Mouse (Mus musculus) adrenal gland, adult 18-20 months (tissue): ENCODE results near the gene Abcb11. TPM values are rescaled to one million over a fixed set of nuclear protein-coding genes. Genes with fewer than 3 reads are reported as not detected.

Experiments used
- DNase-seq, 2 experiments: peaks; one replicate each; pipeline ENCODE4 v3.0.0; 2021 to 2022; ENCODE audit warnings: low spot score in 2 of 2
- total RNA-seq, 2 experiments: library from RNA; stranded (reverse); gene quantifications; 1 replicate in 1 of 2; 2 replicates in 1 of 2; pipeline ENCODE4 v1.2.3; 2021

The Abcb11 gene
- total RNA-seq, 2 experiments from 2014 or later, result not detected

DNA sequence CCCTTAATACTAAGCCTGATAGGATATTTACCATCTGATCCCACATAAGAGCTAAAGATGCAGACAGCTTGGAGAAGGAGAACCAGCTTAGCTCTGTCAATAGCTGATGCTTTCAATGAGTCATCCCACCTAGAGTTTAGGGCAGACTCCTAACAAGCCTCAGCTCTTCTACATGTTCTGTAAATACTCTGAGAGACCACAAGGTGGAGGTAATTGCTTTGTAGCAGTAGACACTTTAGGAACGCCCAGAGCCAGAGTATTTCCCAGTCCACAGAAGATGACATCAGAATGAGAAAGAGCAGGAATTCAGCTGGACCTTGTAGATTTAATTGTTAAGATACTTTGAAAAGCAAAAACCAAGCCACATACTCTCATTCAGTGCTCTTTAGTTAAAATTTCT lies 66.5 kb downstream of the Abcb11 start:
- no peak for DNase-seq

DNA sequence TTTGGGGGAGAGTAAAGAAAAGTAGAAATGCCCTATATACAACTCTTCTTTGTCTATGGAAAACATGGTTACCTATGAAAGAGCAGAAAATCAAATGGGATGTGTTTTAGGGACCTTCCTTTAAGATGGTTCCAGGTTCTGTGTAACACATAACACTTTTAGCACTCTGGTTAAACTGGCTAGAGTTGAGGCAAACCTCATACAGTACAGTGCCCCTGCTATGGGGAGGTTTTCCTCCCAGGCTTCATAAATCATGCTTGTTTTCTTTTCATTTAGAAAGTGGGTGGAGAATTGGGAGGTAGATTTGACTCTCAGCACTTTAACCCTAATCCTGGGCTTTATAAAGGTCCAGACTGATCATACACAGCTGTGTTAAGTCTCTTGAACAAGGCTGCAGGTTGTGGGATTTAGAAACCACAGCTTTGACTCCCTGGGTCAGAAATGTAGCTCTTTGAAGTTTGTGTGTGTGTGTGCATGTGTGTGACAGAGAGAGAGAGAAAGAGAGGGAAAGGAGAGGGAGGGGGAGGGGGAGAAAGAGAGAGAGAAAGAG lies 78.3 kb downstream of the Abcb11 start:
- no peak for DNase-seq

DNA sequence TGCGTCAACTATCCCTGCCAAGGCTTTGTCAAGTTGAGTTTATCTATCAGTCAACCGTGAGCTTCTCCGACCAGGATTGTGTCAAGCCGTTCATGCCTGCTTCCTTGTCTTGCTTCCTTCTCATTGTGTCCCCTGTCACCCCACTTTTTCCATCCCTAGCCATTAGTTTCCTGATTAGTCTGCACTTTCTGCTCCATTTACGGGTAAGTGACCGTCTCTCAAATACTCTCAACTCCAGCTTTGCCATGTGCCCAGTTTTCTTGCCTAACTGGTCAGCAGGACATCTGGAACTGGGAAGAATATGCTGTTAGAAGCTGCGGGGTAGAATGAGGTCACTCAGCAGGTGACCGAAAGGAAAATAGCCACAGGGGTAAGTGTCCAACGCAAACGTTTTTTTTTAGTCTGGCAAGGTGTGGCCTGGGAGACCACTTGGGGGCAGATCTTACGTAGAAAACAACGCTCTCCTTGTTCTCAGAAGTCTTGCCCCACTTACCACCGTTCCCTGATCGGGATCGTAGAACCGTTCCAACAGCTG lies 94.1 kb downstream of the Abcb11 start:
- no peak for DNase-seq

DNA sequence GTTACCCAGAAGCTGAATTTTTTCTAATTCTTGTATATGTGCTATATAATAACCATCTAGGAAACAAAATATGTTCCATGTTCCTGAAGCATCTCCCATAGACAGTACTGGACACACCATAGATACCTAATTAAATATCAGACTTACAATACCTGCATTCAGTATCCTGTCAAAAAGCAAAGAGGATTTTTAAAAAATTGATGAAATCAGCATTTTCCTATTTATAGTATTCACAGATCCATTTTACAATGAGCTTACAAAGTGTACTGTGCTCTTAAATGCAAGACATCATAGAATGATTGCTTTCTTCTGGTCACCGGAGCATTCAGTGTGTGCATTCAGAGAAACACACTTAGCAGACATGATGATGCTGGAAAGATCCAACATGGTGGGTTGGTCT lies 95.3 kb downstream of the Abcb11 start:
- no peak for DNase-seq

DNA sequence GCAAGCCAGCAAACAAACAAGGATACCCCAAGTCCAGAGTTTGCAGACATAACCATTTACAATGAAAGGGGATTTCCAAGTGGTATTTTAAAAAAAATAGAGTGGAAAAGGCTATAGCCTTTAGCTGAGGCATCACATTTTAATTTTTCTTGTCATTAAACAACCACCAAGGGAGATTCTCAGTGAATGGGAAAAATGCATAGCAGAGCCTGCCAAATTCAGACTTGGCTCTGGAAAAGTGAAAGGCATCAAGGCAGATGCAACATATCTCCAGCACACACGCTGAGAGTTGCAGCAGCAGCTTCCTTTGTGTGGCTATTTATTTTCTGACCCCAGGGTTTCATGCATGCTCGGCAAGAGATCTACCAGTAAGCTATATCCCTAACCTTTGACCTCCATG lies 97.5 kb downstream of the Abcb11 start:
- no peak for DNase-seq

DNA sequence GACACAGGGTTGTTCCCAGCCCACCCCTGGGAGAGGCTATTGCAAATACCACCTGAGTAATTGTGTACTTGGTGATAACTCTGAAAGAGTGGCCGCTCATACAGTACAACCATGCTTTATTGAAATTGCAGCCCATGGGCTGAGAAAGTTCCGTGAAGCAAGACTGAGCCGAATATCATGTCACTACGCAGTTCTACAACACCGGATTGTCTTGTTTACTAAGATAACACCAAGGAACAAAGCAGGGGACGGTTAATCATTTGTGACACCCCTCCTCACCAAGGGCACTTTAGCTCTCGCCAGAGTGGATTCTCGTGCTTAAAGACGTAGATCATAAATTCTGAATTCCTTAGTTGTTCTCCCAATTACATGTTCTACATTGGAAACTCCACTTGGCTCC lies 103.1 kb downstream of the Abcb11 start:
- DNase-seq, result no peak

DNA sequence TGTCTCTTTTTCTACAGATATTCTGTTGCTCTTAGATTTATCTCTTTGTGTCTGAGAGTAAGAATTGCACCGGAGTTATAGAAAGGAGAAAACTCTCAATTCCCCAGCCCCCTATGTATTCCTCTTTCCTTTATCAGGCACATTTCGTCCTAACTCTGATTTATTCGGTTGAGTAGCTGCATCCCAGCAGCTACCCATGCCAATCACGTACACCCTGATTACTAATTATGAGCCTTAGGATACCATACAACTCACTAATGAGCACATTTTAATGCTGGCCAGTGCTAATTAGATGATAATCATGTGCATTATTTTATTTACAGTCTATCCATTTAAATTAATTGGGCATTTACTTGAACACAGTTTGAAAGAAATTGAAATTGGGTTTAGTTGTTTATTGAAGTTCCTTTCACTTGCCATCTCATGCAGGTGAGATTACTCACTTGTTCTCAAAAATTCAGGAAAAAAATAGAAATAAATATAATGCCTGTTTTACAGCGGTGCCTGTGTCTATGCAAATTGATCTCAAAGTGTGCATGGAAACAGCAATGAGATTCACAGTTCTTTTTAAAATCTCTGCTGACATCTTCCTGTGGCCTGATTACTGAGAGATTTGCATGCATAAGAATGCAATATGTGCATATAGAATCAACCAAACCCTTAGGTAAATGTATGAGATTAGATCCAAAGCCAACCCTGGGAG lies 107.3 kb downstream of the Abcb11 start:
- no peak for DNase-seq

DNA sequence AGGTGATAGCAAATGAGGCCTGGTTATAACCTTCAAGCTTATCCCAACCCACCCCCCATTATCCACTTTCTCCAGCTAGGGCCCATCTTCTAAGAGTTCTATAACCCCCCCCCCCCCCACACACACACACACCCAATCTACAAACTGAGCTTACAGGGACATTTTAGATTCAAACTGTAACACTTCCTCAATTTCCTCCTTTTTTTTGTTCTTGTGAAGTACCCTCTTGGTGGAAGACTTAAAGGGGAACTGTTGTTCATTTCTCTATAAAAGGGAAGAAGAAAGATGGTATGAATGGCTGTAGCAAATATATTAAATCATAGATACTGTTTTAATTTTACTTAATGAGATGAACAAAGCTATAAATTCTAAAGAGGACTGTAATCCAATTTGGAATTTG lies 110.3 kb downstream of the Abcb11 start:
- no peak for DNase-seq

DNA sequence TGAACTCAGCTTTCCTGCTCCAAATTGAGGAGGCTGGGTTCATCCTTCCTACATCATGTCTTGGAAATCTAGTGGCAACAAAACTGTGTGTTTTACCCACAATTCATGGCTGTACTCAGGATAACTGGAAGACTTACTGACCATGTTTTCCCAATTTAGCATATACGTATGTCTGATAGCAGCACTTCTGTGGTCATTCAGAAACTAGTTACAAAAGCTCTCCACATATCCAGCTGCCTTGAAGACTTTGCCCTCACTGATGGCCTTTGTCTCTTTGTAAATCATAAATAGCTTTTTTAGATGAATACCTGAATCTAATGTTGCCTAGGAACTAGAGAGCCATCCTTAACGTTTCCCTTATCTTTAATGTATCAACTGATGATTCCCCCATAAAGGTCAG lies 112.3 kb downstream of the Abcb11 start:
- no peak for DNase-seq

DNA sequence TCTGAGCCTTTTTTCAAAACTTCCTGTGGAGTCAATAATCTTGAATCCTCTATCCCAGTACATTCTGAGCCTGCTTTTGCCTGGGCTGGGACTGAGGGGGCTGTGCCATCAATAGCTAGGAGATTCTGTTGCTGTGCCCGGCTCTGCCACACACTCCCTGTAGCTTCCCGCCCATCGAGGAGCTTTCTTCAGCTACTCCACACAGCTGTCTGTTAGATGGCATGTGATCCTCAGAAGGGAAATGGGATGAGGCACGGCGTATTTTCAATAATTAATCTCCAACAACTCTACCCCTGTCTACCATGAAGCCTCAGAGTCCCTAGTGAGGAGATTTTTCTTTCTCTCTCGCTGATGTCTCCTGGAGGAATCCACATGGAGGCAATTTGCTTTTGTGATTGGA lies 113.8 kb downstream of the Abcb11 start:
- DNase-seq, result no peak

DNA sequence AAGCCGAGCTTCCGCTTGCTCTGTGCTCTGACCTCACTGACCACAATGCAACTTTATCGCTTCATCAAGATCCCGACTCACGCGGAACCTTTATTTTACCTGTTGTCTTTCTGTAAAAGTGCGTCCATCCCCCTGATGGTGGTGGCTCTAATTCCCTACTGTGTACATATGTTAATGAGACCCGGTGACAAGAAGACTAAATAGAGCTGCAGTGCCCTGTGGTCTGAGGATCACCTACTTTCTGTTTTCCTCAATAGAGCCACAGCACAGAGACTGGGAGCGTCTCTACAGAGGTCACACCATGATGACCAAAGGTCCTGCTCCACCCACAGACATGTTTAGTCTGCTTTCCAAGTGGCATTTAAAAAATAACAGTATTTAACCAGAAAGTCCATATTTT lies 115.5 kb downstream of the Abcb11 start:
- no peak for DNase-seq

DNA sequence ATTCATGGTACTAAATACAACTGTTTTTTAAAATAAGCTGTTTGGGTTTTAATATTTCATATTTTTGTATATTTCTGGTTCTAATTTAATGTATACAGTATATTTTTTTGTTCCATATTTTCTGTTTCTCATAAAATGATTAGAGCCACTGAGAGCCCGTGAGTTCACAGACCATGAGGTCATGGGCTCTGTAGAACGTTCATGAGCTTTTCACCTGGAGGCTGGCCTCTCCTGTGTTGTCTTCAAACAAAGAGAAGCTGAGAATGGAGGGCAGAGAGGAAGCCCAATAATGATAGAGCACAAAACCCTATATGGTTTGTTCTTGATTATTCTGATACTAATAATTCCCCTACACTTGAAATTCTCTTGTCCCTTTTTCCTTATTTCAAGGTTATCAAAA lies 117.7 kb downstream of the Abcb11 start:
- DNase-seq, result no peak

DNA sequence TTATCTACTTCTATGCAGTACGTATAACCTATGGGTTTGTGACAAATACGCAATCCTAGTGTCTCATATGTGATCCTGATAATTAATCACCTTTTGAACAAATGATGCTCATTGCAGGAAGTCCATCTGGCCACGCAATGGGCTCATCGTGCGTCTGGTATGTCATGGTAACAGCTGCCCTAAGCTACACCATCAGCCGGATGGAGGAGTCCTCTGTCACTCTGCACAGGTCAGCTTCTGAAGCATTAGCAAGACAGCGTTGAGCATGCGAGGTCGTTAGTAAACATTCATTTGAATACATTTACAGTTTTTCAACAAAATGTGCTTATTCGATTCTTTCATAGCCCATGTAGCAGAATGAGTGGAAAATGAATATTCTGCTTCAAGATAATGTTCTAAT lies 119.6 kb downstream of the Abcb11 start:
- no peak for DNase-seq

DNA sequence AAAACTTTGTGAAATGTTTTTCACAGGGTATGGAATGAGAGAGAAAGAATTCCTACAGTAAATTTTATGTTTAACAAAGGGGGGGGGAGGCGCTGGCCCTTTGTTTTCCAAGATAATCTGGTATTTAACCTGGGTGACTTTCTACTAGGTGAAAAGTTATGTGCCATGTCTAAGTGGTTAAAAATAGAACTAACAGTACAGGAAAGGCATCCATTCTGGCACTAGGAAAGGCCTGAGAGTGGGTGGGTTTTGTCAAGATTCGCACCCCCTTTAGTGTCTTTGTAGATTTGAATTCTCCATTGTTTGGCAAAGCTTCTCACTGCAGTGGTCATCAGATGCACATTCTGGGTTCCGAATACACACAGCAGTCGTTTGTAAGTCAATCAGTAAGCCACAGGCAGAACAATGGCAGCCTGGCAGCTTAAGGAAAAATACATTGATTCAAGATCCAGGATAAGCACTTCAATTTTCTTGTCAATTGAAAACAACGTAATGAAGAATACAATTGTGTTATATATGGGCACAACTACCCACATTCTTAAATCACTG lies 120.5 kb downstream of the Abcb11 start:
- DNase-seq, result no peak

DNA sequence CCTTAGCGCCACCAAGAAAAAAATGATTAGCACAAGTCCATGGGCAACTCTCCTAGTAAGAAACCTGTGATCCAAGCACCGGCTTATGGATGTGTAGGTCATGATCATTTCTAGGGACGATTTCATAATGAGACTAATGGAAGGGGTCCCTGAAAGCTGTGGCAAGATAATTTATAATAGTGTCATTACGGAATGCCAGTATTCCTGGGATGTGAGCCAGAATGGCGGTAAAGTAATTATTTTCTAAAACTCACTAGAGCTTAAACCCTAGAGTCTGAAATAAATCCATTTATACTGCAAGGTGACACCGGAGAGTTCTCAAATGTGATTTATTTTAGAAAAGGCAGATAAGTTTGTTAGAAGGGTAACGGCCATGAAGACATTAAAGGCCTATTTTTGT lies 127.2 kb downstream of the Abcb11 start:
- no peak for DNase-seq

DNA sequence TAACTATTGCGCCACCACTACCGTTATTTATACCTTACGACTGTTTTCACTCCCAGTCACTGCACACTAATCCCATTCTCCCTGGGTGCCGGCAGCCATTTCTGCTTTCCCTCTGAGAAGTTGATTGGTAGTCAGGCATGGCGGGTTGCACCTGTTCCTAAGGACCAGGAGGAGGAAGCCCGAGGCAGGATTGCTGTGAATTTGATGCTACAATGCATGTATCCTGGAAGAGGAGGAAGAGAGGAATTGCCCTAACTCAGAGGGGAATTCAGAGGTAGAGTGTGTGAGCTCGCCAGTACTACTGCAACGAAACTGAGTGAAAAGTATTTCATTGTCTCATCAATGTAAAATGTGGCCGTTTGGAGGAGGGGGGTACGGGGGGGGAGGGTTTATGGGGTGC lies 129.8 kb downstream of the Abcb11 start:
- no peak for DNase-seq

DNA sequence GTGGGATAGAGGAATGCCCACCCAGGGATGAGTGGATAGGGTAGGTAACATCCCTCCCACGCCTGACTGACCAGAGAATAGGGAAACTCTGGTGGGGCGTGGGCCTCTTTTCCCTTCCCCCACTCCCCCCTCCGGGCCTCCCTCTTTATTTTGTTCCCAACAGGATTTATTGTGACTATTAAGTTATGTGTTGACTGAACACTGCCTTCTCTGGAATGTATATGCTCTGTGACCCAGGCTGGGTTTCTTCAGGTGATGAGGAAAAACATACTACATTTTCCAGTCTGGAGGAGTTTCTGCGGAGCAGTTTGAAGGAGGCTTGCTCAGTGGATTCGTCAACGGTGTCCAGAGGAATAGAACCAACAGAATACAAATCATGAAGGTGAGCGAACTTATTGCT lies 131.6 kb downstream of the Abcb11 start, which contains the start of gene G6pc2:
Gene G6pc2 (plus strand): TSS at position 301 of the 400 bp plus-strand sequence.
- DNase-seq, result no peak

DNA sequence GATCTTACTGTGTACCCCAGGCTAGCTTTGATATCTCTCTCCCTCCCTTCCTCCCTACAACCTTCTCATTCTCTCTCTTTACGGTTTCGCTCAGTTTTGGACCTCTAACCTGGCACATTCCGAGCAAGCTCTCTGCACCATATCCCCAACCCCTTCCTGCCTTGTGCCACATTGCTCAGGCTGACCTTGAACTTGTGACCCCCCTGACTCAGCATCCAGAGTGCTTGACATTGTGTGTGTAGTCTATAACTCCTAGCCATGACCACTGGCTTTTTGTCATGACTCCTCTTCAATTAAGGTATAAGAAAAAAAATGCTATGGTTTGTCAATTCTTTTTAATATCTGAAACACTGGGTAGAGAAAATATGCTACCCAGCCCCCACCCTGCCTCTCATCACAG lies 132.7 kb downstream of the Abcb11 start:
- no peak for DNase-seq

DNA sequence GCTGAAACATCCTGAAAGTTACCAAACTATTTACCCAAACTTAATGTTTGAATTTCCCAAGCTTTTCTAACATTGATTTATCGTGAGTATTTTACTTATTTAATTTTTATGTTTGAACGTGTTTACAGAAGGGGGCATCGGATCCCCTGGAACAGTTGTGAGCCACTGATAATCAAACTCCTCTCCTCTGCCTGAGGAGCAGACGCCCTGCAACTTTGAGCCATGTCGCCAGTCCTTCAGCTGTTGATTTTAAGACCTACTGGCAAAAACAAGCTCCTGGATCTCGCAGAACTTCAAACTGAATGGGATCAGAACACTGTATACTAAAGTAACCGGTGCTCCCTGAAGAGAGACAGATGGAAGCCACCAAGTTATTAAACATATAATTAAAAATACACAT lies 135.9 kb downstream of the Abcb11 start:
- no peak for DNase-seq

DNA sequence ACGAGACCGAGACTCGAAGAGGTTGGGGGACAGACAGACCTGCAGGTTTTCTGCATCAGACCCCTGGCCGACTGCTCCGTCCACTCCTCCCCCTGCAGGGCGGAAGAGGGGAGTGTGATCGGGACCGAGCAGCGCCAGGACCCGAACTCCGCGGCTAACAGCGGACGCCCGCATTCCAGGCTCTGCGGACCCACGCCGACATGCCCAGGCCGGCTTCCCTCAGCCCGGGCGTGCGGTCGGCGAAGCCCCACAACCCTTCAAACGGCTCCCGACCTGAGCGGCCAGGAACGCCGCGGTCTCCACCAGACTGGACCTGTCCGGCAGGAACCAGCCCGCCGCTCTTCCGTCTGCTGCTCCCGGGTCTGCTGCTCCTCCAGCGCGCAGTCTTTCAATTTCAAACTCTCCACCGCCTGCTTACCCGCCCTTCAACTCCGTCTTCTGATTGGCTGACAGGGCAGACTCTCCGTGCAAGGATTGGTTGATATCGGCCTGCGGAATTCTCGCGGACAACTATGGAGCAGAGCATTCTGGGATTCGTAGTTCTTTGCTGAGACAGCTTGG lies 136.5 kb downstream of the Abcb11 start, which contains the start of gene Spc25:
Gene Spc25 (minus strand): TSS at position 404 of the 561 bp plus-strand sequence.
- DNase-seq, result peak; percentile 71 to 72

DNA sequence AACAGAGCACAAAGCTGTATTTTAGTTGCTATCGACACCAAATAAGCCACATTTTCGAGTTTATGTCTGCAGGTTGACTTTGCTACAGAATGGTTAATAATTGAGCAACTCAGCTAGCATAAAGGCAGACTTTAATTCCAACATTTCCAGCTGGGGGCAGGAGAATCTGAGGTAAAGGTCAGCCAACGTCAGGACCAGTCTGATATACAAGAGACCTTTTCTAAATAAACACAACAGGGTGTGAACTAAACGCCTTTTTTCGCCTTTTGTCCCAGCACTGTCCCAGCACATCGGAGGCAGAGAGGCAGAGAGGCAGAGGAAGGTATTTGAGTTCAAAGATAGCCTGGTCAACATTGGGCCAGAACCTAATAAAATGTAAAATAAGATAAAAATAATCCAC lies 137.2 kb downstream of the Abcb11 start:
- DNase-seq, result no peak

DNA sequence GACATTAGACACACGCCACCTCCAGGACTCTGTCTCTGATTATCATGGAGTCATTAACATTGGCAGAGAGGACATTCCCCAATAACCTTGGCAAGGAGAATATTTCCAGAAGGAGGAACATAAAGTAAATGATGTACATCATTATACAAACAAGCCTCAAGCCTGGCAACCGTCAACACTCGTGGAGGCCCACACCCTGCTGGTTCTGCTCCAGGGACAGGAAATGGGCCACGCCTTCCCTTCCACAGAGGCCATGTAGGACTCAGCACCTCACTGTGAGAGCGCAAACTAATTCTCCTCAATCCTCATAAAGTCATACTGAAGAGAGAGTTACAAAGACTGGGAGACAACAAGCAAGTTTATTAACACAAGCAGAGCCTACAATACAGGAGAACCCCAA lies 148.9 kb downstream of the Abcb11 start:
- DNase-seq, result no peak
